Mouse (Mus musculus): ENCODE data around the gene Rasl11a. TPM values are rescaled to one million over a fixed set of nuclear protein-coding genes. Genes with fewer than 3 reads are reported as not detected.

Rasl11a gene
- polyA plus RNA-seq, 1 experiment from 2014 or later, result 4.3 TPM

GRCm38 (mm10) chr5:146856106-146856505 is 11.2 kb downstream of the Rasl11a start:
- Histone ChIP-seq H3K27ac (ENCODE audit: low read depth, low read length) (no peak overlapping the region), H3K27me3 (replicated peaks; ENCODE audit: control insufficient read depth, insufficient read depth, low read length) (no peaks in the 10 kb centered on the region), H3K4me1 (replicated peaks; ENCODE audit: control insufficient read depth, insufficient read depth, low read length) (no peaks in the 10 kb centered on the region), H3K9me3 (ENCODE audit: control insufficient read depth, low read length) (peaks cover 4% of the 10 kb centered on the region), H3K4me2 (no peak overlapping the region), H3K9ac (ENCODE audit: low read depth, low read length) (no peak overlapping the region), H3K4me3 (ENCODE audit: low read depth, low read length) (no peak overlapping the region), H3K36me3 (ENCODE audit: control insufficient read depth, insufficient read depth, low read length) (no peaks in the 10 kb centered on the region)
- WGBS, result 82% methylated on average over 3 of the region's 3 CpGs
- DNase-seq (ENCODE audit: low spot score) (no peak), ATAC-seq (replicated peaks; ENCODE audit: low FRiP score) (no peak)

DNA sequence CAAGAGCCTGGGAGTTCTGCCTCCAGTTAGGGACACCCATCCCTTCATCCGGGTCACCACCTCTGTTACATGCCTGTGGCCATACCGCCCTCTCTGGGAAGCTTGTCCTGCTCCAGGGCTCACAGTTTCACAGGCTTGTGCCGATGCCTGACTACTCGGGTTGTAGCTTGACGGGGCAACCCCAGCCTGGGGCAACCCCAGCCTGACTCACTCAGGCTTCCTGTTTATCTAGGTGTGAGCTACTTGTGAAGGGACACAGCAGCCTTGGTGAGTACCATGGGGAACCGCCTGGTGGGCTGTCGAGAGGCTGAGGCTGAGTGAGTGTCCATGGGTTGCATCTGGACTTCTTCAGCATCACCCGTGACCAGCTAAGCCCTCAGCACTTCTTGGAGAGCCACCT is 12.7 kb downstream of the Rasl11a start:
- H3K4me1 ChIP-seq (replicated peaks; ENCODE audit: control insufficient read depth, insufficient read depth, low read length), result no peaks in the 10 kb centered on the region
- H3K9ac ChIP-seq (ENCODE audit: low read depth, low read length), result no peak overlapping the region
- no peak for DNase-seq (ENCODE audit: low spot score)
- 76% methylated on average over 8 of the region's 8 CpGs for WGBS
- peaks cover 4% of the 10 kb centered on the region for H3K9me3 ChIP-seq (ENCODE audit: control insufficient read depth, low read length)
- no peak overlapping the region for H3K4me2 ChIP-seq
- no peak overlapping the region for H3K4me3 ChIP-seq (ENCODE audit: low read depth, low read length)
- H3K36me3 ChIP-seq (ENCODE audit: control insufficient read depth, insufficient read depth, low read length), result no peaks in the 10 kb centered on the region
- no peaks in the 10 kb centered on the region for H3K27me3 ChIP-seq (replicated peaks; ENCODE audit: control insufficient read depth, insufficient read depth, low read length)
- ATAC-seq (replicated peaks; ENCODE audit: low FRiP score), result no peak
- H3K27ac ChIP-seq (ENCODE audit: low read depth, low read length), result no peak overlapping the region

DNA sequence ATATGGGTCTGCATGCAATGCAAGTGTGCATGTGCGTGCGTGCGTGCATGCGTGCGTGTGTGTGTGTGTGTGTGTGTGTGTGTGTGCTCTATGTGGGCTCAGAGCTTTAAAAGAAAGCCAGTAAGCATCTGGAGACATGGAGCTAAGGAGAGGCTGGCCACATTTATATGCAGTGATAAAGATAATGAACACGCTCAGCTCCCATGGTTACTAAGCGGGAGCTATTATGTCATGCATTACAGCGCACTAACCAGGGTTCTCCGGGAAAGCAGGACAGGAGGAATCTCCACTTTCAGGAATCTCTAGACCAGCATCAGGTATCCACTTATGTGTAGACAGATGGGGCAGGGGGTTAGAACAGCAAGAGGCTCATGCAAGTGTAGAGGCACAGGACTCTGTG is 13.9 kb downstream of the Rasl11a start:
- no peak overlapping the region for H3K4me2 ChIP-seq
- H3K36me3 ChIP-seq (ENCODE audit: control insufficient read depth, insufficient read depth, low read length), result no peaks in the 10 kb centered on the region
- peaks cover 4% of the 10 kb centered on the region for H3K9me3 ChIP-seq (ENCODE audit: control insufficient read depth, low read length)
- ATAC-seq (replicated peaks; ENCODE audit: low FRiP score), result no peak
- no peak overlapping the region for H3K4me3 ChIP-seq (ENCODE audit: low read depth, low read length)
- H3K27ac ChIP-seq (ENCODE audit: low read depth, low read length), result no peak overlapping the region
- no peaks in the 10 kb centered on the region for H3K27me3 ChIP-seq (replicated peaks; ENCODE audit: control insufficient read depth, insufficient read depth, low read length)
- H3K4me1 ChIP-seq (replicated peaks; ENCODE audit: control insufficient read depth, insufficient read depth, low read length), result no peaks in the 10 kb centered on the region
- no peak overlapping the region for H3K9ac ChIP-seq (ENCODE audit: low read depth, low read length)
- no peak for DNase-seq (ENCODE audit: low spot score)
- 92% methylated on average over 9 of the region's 9 CpGs for WGBS

- peaks cover 4% of the 10 kb centered on the region for H3K9me3 ChIP-seq (ENCODE audit: control insufficient read depth, low read length)
- H3K27me3 ChIP-seq (replicated peaks; ENCODE audit: control insufficient read depth, insufficient read depth, low read length), result no peaks in the 10 kb centered on the region
- no peak for DNase-seq (ENCODE audit: low spot score)
- H3K9ac ChIP-seq (ENCODE audit: low read depth, low read length), result no peak overlapping the region
- no peak overlapping the region for H3K4me3 ChIP-seq (ENCODE audit: low read depth, low read length)
- no peak overlapping the region for H3K4me2 ChIP-seq
- no peak overlapping the region for H3K27ac ChIP-seq (ENCODE audit: low read depth, low read length)
- ATAC-seq (replicated peaks; ENCODE audit: low FRiP score), result no peak
- H3K4me1 ChIP-seq (replicated peaks; ENCODE audit: control insufficient read depth, insufficient read depth, low read length), result no peaks in the 10 kb centered on the region
- H3K36me3 ChIP-seq (ENCODE audit: control insufficient read depth, insufficient read depth, low read length), result no peaks in the 10 kb centered on the region
- WGBS, result 81% methylated on average over 8 of the region's 8 CpGs
Measured at GRCm38 (mm10) chr5:146859246-146859645, 14.4 kb downstream of the Rasl11a start.

- Histone ChIP-seq H3K4me2 (no peak overlapping the region), H3K36me3 (ENCODE audit: control insufficient read depth, insufficient read depth, low read length) (no peaks in the 10 kb centered on the region), H3K27me3 (replicated peaks; ENCODE audit: control insufficient read depth, insufficient read depth, low read length) (no peaks in the 10 kb centered on the region), H3K27ac (ENCODE audit: low read depth, low read length) (no peak overlapping the region), H3K9ac (ENCODE audit: low read depth, low read length) (no peak overlapping the region), H3K4me3 (ENCODE audit: low read depth, low read length) (no peak overlapping the region), H3K9me3 (ENCODE audit: control insufficient read depth, low read length) (peaks cover 4% of the 10 kb centered on the region), H3K4me1 (replicated peaks; ENCODE audit: control insufficient read depth, insufficient read depth, low read length) (peaks cover under 1% of the 10 kb centered on the region; the same call in 1 of the 2 replicates)
- peak; percentile 53; the same call in 1 of the 2 replicates for ATAC-seq (replicated peaks; ENCODE audit: low FRiP score)
- WGBS, result 68% methylated on average over 18 of the region's 18 CpGs
- DNase-seq (ENCODE audit: low spot score), result no peak
Measured at GRCm38 (mm10) chr5:146860222-146860998, 15.5 kb downstream of the Rasl11a start.

DNA sequence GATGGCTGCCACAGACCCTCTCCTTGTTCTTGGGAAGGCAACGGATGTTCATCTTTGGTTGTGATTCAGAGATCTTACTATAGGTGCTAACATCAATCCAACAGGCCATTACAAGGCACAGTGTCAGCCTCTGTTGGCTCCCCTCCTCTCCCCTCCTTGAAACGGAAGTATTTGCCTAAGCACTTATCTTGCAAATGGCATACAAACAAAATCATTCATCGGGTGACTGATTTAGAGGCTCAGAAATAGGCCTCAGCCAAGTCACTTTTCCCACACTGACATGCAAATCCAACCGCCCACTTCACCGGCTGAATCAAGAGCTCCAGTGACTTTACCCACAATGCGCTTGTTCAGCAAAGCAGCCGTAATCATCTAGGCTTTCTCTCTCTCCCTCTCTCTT is 16.7 kb downstream of the Rasl11a start:
- WGBS, result 64% methylated on average over 7 of the region's 7 CpGs
- Histone ChIP-seq H3K9ac (ENCODE audit: low read depth, low read length) (no peak overlapping the region), H3K4me1 (replicated peaks; ENCODE audit: control insufficient read depth, insufficient read depth, low read length) (peaks cover 8% of the 10 kb centered on the region), H3K9me3 (ENCODE audit: control insufficient read depth, low read length) (no peaks in the 10 kb centered on the region), H3K27me3 (replicated peaks; ENCODE audit: control insufficient read depth, insufficient read depth, low read length) (no peaks in the 10 kb centered on the region), H3K4me3 (ENCODE audit: low read depth, low read length) (no peak overlapping the region), H3K27ac (ENCODE audit: low read depth, low read length) (no peak overlapping the region), H3K36me3 (ENCODE audit: control insufficient read depth, insufficient read depth, low read length) (no peaks in the 10 kb centered on the region), H3K4me2 (no peak overlapping the region)
- ATAC-seq (replicated peaks; ENCODE audit: low FRiP score), result no peak
- no peak for DNase-seq (ENCODE audit: low spot score)

- H3K36me3 ChIP-seq (ENCODE audit: control insufficient read depth, insufficient read depth, low read length), result no peaks in the 10 kb centered on the region
- ATAC-seq (replicated peaks; ENCODE audit: low FRiP score) (no peak), DNase-seq (ENCODE audit: low spot score) (no peak)
- H3K4me2 ChIP-seq, result no peak overlapping the region
- H3K9me3 ChIP-seq (ENCODE audit: control insufficient read depth, low read length), result no peaks in the 10 kb centered on the region
- H3K27ac ChIP-seq (ENCODE audit: low read depth, low read length), result peak overlapping the region; percentile 61; the same call in 1 of the 2 replicates
- H3K4me1 ChIP-seq (replicated peaks; ENCODE audit: control insufficient read depth, insufficient read depth, low read length), result peaks cover 22% of the 10 kb centered on the region
- 54% methylated on average over 4 of the region's 4 CpGs for WGBS
- H3K9ac ChIP-seq (ENCODE audit: low read depth, low read length), result no peak overlapping the region
- no peak overlapping the region for H3K4me3 ChIP-seq (ENCODE audit: low read depth, low read length)
- no peaks in the 10 kb centered on the region for H3K27me3 ChIP-seq (replicated peaks; ENCODE audit: control insufficient read depth, insufficient read depth, low read length)
Measured at GRCm38 (mm10) chr5:146865511-146865910, 20.6 kb downstream of the Rasl11a start.

DNA sequence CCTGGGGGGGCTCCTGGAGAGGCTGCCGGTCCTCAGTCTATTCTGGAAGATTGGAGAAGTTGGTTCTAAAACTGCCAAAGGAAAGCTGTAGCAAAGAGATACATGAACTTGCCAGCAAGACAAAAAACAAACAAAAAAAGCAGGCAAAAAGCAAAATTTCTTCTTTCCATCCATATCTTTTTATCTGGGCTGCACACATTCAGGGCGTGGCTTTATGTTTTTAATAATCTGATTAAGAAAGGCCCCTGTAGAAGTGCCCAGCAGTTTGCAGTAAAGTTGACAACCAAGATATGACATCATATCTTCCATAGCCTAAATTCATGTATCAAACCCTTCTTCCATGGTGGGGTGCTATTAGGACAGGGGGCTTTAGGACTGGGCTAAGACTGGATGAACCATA is 21.4 kb downstream of the Rasl11a start:
- H3K27me3 ChIP-seq (replicated peaks; ENCODE audit: control insufficient read depth, insufficient read depth, low read length), result no peaks in the 10 kb centered on the region
- H3K4me2 ChIP-seq, result peak overlapping the region; percentile 71
- no peak for DNase-seq (ENCODE audit: low spot score)
- H3K9me3 ChIP-seq (ENCODE audit: control insufficient read depth, low read length), result no peaks in the 10 kb centered on the region
- no peak overlapping the region for H3K9ac ChIP-seq (ENCODE audit: low read depth, low read length)
- 51% methylated on average over 2 of the region's 2 CpGs for WGBS
- ATAC-seq (replicated peaks; ENCODE audit: low FRiP score), result peak; percentile 72
- H3K36me3 ChIP-seq (ENCODE audit: control insufficient read depth, insufficient read depth, low read length), result no peaks in the 10 kb centered on the region
- peaks cover 22% of the 10 kb centered on the region for H3K4me1 ChIP-seq (replicated peaks; ENCODE audit: control insufficient read depth, insufficient read depth, low read length)
- peak overlapping the region; percentile 73; the same call in 1 of the 2 replicates for H3K27ac ChIP-seq (ENCODE audit: low read depth, low read length)
- no peak overlapping the region for H3K4me3 ChIP-seq (ENCODE audit: low read depth, low read length)

All from liver, embryonic 11.5 days (tissue).